Comparison of ENCODE assay signal across 8 mouse cellular contexts in the genomic region with DNA sequence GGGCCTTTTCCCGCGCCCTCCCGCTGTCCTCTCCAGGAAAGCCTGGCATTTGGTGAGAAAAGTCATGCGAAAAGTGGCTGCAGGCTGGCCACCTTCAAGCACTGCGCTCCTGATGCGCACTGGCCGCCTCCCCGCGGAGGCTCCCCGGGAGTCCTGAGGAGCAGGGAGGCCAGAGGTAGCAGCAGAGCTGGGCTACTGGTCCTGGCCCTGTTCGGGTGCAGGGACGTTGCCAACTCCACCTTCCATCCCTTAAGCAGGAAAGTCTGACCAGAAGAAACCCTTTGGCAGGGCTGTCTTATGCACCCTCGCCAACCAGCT. TPM values are rescaled to one million over a fixed set of nuclear protein-coding genes. Genes with fewer than 3 reads are reported as not detected.
DNase-seq lines count a peak whose midpoint lies in the region; ATAC-seq and TF ChIP-seq lines count a peak whose summit lies in the region.

No protein-coding gene starts in this region.

- DNase-seq in adrenal gland, adult 2 months, result peak; percentile 14
- DNase-seq in adrenal gland, postnatal 36 days, result no peak
- DNase-seq in lung, embryonic 14.5 days, result peak; percentile 27
- DNase-seq in lung, postnatal 10 days, result no peak
- DNase-seq in hindbrain, embryonic 10.5 days (ENCODE audit: low spot score), result peak; percentile 16
- DNase-seq in gastrocnemius, postnatal 10 days, result no peak

- H3K9ac ChIP-seq in lung, embryonic 14.5 days, result peak overlapping the region; percentile 46
- peak overlapping the region; percentile 32 for H3K9ac ChIP-seq in midbrain, embryonic 12.5 days (replicated peaks)

- H3K36me3 ChIP-seq in lung, embryonic 14.5 days (ENCODE audit: insufficient read depth), result no peaks in the 10 kb centered on the region
- no peaks in the 10 kb centered on the region for H3K36me3 ChIP-seq in hindbrain, embryonic 10.5 days
- no peaks in the 10 kb centered on the region for H3K36me3 ChIP-seq in midbrain, embryonic 12.5 days

- peak overlapping the region; percentile 88 for H3K4me2 ChIP-seq in lung, embryonic 14.5 days
- peak overlapping the region; percentile 63 for H3K4me2 ChIP-seq in midbrain, embryonic 12.5 days (replicated peaks)

- no peak for TF ChIP-seq CTCF in lung, embryonic 14.5 days (IDR thresholded peaks at IDR 0.05; ENCODE audit: low read depth)

- no peak for ATAC-seq in lung, embryonic 14.5 days (ENCODE audit: insufficient read depth)
- no peak for ATAC-seq in midbrain, embryonic 12.5 days (ENCODE audit: low FRiP score, low read depth)
- ATAC-seq in monocyte, adult 5-6 weeks (replicated peaks; ENCODE audit: insufficient number of reproducible peaks, low FRiP score, low TSS enrichment, poor library complexity, severe bottlenecking), result no peak

- 3% methylated on average over 13 of the region's 13 CpGs for WGBS in lung, embryonic 14.5 days
- 7% methylated on average over 13 of the region's 13 CpGs for WGBS in hindbrain, embryonic 10.5 days
- 3% methylated on average over 13 of the region's 13 CpGs for WGBS in midbrain, embryonic 12.5 days

- peaks cover 8% of the 10 kb centered on the region; the same call in 1 of the 2 replicates for H3K4me1 ChIP-seq in lung, embryonic 14.5 days (ENCODE audit: insufficient read depth)
- peaks cover 12% of the 10 kb centered on the region for H3K4me1 ChIP-seq in hindbrain, embryonic 10.5 days (replicated peaks)
- 0 out of 2 replicates have a peak, but pooled peaks cover 6% of the 10 kb centered on the region for H3K4me1 ChIP-seq in midbrain, embryonic 12.5 days

- no peaks in the 10 kb centered on the region for H3K9me3 ChIP-seq in lung, embryonic 14.5 days (ENCODE audit: low read depth, low read length)
- no peaks in the 10 kb centered on the region for H3K9me3 ChIP-seq in hindbrain, embryonic 10.5 days
- no peaks in the 10 kb centered on the region for H3K9me3 ChIP-seq in midbrain, embryonic 12.5 days

- H3K27ac ChIP-seq in lung, embryonic 14.5 days (ENCODE audit: low read depth), result no peak overlapping the region
- H3K27ac ChIP-seq in hindbrain, embryonic 10.5 days, result 0 out of 2 replicates have a peak overlapping the region, but pooled peaks have one; percentile 72
- no peak overlapping the region for H3K27ac ChIP-seq in midbrain, embryonic 12.5 days (replicated peaks)

- H3K4me3 ChIP-seq in lung, embryonic 14.5 days (ENCODE audit: low read depth, low read length), result peak overlapping the region; percentile 53
- peak overlapping the region; percentile 61 for H3K4me3 ChIP-seq in hindbrain, embryonic 10.5 days
- H3K4me3 ChIP-seq in midbrain, embryonic 12.5 days, result peak overlapping the region; percentile 48

- H3K27me3 ChIP-seq in lung, embryonic 14.5 days (ENCODE audit: insufficient read depth, low read length), result peaks cover 26% of the 10 kb centered on the region
- peaks cover 54% of the 10 kb centered on the region for H3K27me3 ChIP-seq in hindbrain, embryonic 10.5 days (ENCODE audit: insufficient read depth, poor library complexity, severe bottlenecking)
- peaks cover 41% of the 10 kb centered on the region for H3K27me3 ChIP-seq in midbrain, embryonic 12.5 days

RNA-seq across cellular contexts. Expression of a gene that starts 0.7 kb away (rescaled TPM):
- total RNA-seq in adrenal gland, adult 2 months (2021), result under 1 TPM; 0.12 to 0.24 TPM
- 0.07 and 0.09 TPM in 2 replicates for polyA plus RNA-seq in adrenal gland, adult 2 months (2012; rRNA removed)
- total RNA-seq in adrenal gland, postnatal 36 days (2021), result under 1 TPM; 0.16 to 0.36 TPM
- polyA plus RNA-seq in lung, embryonic 14.5 days (2014; fragmentation: Nextera tagmentation; extraction: Ambion mirVana), result 1.7 and 2.0 TPM in 2 replicates
- polyA plus RNA-seq in hindbrain, embryonic 10.5 days (2016; fragmentation: Nextera tagmentation; extraction: Ambion mirVana), result 0.84 and 1.4 TPM in 2 replicates
- polyA plus RNA-seq in midbrain, embryonic 12.5 days (2016; fragmentation: Nextera tagmentation; extraction: Ambion mirVana), result 0.94 and 0.98 TPM in 2 replicates
- total RNA-seq in monocyte, adult 5-6 weeks (2017), result not detected in 3 replicates
- under 1 TPM; 0.11 to 0.14 TPM for total RNA-seq in gastrocnemius, postnatal 10 days (2021)

RNA-seq across cellular contexts. Expression of a gene that starts 53.4 kb away (rescaled TPM):
- 10 to 100 TPM; 20.7 to 23.8 TPM for total RNA-seq in adrenal gland, adult 2 months (2021)
- 36.9 and 41.5 TPM in 2 replicates for polyA plus RNA-seq in adrenal gland, adult 2 months (2012; rRNA removed)
- 10 to 100 TPM; 24.0 to 27.9 TPM for total RNA-seq in adrenal gland, postnatal 36 days (2021)
- polyA plus RNA-seq in lung, embryonic 14.5 days (2014; fragmentation: Nextera tagmentation; extraction: Ambion mirVana), result 29.5 and 31.0 TPM in 2 replicates
- polyA plus RNA-seq in hindbrain, embryonic 10.5 days (2016; fragmentation: Nextera tagmentation; extraction: Ambion mirVana), result 14.3 and 15.1 TPM in 2 replicates
- 21.3 and 26.1 TPM in 2 replicates for polyA plus RNA-seq in midbrain, embryonic 12.5 days (2016; fragmentation: Nextera tagmentation; extraction: Ambion mirVana)
- 6.2 to 19.5 TPM (median 10.7 TPM) in 3 replicates for total RNA-seq in monocyte, adult 5-6 weeks (2017)
- 10 to 100 TPM; 23.9 to 35.8 TPM for total RNA-seq in gastrocnemius, postnatal 10 days (2021)

Comparison
In these comparisons a context has a peak if more than half of its experiments do, and no peak if none do; other contexts are left out.
1. DNase-seq: peak in adrenal gland, adult 2 months (single experiment), lung, embryonic 14.5 days (single experiment) and hindbrain, embryonic 10.5 days (single experiment); none in adrenal gland, postnatal 36 days (0 of 2), lung, postnatal 10 days (single experiment) and gastrocnemius, postnatal 10 days (single experiment).
2. Peak in every context shown above with its lines, with median percentiles within 50 percentile points of each other: H3K4me3 ChIP-seq.